ENCODE assay signal across 18 mouse cellular contexts in the genomic region with DNA sequence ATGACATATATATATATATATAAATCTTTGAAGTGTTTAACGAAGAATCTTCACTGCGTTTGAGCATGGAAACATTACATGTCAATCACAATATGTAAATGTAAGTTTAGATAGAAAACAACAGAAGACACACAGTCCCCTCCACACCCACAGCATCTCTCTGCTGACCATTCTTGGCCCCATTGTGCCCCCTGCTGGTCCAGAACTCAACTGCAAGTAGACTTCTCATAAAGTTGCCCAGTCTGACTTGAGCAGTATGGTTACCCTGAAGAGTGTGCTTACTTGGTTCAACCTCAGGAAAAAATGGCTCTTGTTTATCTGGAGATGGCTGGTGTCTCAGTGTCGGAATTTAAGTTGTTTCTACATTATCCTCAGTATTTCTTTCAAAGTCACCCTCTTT.
DNase-seq lines count a peak whose midpoint lies in the region; ATAC-seq lines count a peak whose summit lies in the region.
"Had no signal": no experiment of that assay in that cellular context is flagged by ENCODE, and none has a peak within 500 bp of the region (broad histone marks: within the 10 kb centered on the region; RNA-seq: fewer than 3 reads in every experiment).

No protein-coding gene starts in this region.

- no peaks in the 10 kb centered on the region for H3K4me1 ChIP-seq in forebrain, embryonic 14.5 days (ENCODE audit: control insufficient read depth, insufficient read depth, low read length)
- H3K4me1 ChIP-seq: forebrain, embryonic 15.5 days; hindbrain, embryonic 15.5 days; limb, embryonic 10.5 days; liver, embryonic 15.5 days; midbrain, embryonic 12.5 days had no signal

- no peak overlapping the region for H3K4me2 ChIP-seq in forebrain, embryonic 14.5 days (ENCODE audit: low read length)
- H3K4me2 ChIP-seq: forebrain, embryonic 15.5 days; hindbrain, embryonic 15.5 days; liver, embryonic 15.5 days; midbrain, embryonic 12.5 days had no signal

- peak; percentile 87 for ATAC-seq in neutrophil, adult 5-6 weeks (ENCODE audit: extremely low read depth, insufficient number of reproducible peaks, low FRiP score, poor library complexity, severe bottlenecking)
- no peak for ATAC-seq in forebrain, embryonic 14.5 days
- ATAC-seq: forebrain, embryonic 15.5 days had no signal

- no peaks in the 10 kb centered on the region; the same call in 1 of the 2 replicates for H3K9me3 ChIP-seq in forebrain, embryonic 14.5 days (replicated peaks; ENCODE audit: control insufficient read depth, low read length)
- H3K9me3 ChIP-seq: liver, embryonic 15.5 days had no signal

- peak; percentile 6 for DNase-seq in adrenal gland, adult 2 months
- no peak for DNase-seq in adrenal gland, postnatal 25 days
- peak; percentile 29 to 38 for DNase-seq in B cell, adult 2 months
- DNase-seq in adrenal gland, postnatal 36 days = peak; percentile 2 to 10
- no peak for DNase-seq in forebrain, embryonic 14.5 days (ENCODE audit: low spot score)
- no peak for DNase-seq in cerebellum, postnatal 14 days
- DNase-seq in layer of hippocampus, adult 9-11 months = no peak
- DNase-seq: cerebellum, adult 18-20 months; embryo, embryonic 11 days; heart, postnatal 14 days; kidney, adult 18-20 months had no signal

- no peaks in the 10 kb centered on the region for H3K27me3 ChIP-seq in forebrain, embryonic 14.5 days (replicated peaks; ENCODE audit: control insufficient read depth, insufficient read depth, low read length)
- H3K27me3 ChIP-seq: forebrain, embryonic 15.5 days; hindbrain, embryonic 15.5 days; liver, embryonic 15.5 days; midbrain, embryonic 12.5 days had no signal

- H3K27ac ChIP-seq in forebrain, embryonic 14.5 days (ENCODE audit: low read depth, low read length) = no peak overlapping the region
- H3K27ac ChIP-seq: forebrain, embryonic 15.5 days; hindbrain, embryonic 15.5 days; limb, embryonic 10.5 days; liver, embryonic 15.5 days; midbrain, embryonic 12.5 days had no signal

- no peaks in the 10 kb centered on the region for H3K36me3 ChIP-seq in forebrain, embryonic 14.5 days (ENCODE audit: control insufficient read depth, insufficient read depth, low read length)
- H3K36me3 ChIP-seq: forebrain, embryonic 15.5 days; hindbrain, embryonic 15.5 days; limb, embryonic 10.5 days; liver, embryonic 15.5 days; midbrain, embryonic 12.5 days had no signal

- no peak overlapping the region for H3K4me3 ChIP-seq in forebrain, embryonic 14.5 days (ENCODE audit: low read depth, low read length)
- H3K4me3 ChIP-seq: forebrain, embryonic 15.5 days; hindbrain, embryonic 15.5 days; limb, embryonic 10.5 days; liver, embryonic 15.5 days; midbrain, embryonic 12.5 days; myocyte had no signal

- H3K9ac ChIP-seq in forebrain, embryonic 14.5 days (ENCODE audit: low read length) = no peak overlapping the region
- H3K9ac ChIP-seq: forebrain, embryonic 15.5 days; hindbrain, embryonic 15.5 days; liver, embryonic 15.5 days; midbrain, embryonic 12.5 days had no signal

- WGBS in forebrain, embryonic 14.5 days = 81% methylated on average over 3 of the region's 3 CpGs

Comparison
In these comparisons a context has a peak if more than half of its experiments do, and no peak if none do; other contexts are left out.
1. DNase-seq: peak in adrenal gland, adult 2 months (single experiment), B cell, adult 2 months (2 of 2) and adrenal gland, postnatal 36 days (2 of 2); none in adrenal gland, postnatal 25 days (single experiment), forebrain, embryonic 14.5 days (single experiment), cerebellum, postnatal 14 days (0 of 2) and layer of hippocampus, adult 9-11 months (single experiment).